Mouse (Mus musculus) spleen, adult 2 months (tissue): ENCODE results near the gene Nr5a2.

ENCODE experiments used
- CTCF ChIP-seq: fragments of 200-500 bp; IDR thresholded peaks from 2 replicates; pipeline ENCODE4 v1.5.1; 2011; ENCODE audit warnings: mild to moderate bottlenecking, inconsistent platforms; ENCODE audit not compliant: insufficient read depth, insufficient read length, insufficient replicate concordance; ENCODE audit errors: extremely low read depth
- POLR2A ChIP-seq: fragments of 200-500 bp; IDR thresholded peaks from 2 replicates; pipeline ENCODE4 v1.6.1; 2011; ENCODE audit warnings: low read depth, low read length, inconsistent platforms

GRCm38 (mm10) chr1:136910144-136910543 is 50.1 kb downstream of the Nr5a2 start:
- TF ChIP-seq POLR2A (no peak), CTCF (no peak)
